Mouse (Mus musculus): ENCODE data around the gene Best2. TPM values are rescaled to one million over a fixed set of nuclear protein-coding genes. Genes with fewer than 3 reads are reported as not detected.

The Best2 gene
- total and polyA plus RNA-seq, 3 experiments = 0.04 to 0.13 TPM; not detected in 1

GRCm38 (mm10) chr8:85035728-85036310 is 21.5 kb upstream of the Best2 start (continued):
- TF ChIP-seq HCFC1 (IDR thresholded peaks at IDR 0.05; ENCODE audit: low read depth, low read length) = no peak
- TF ChIP-seq RCOR1 (IDR thresholded peaks at IDR 0.05; ENCODE audit: low read depth, low read length) = no peak; the same call in 1 of the 2 replicates

GRCm38 (mm10) chr8:85035165-85035727 is 20.9 kb upstream of the Best2 start:
- DNase-seq (ENCODE audit: low read depth, low spot score) = no peak
- Histone ChIP-seq H3K4me1 (ENCODE audit: control insufficient read depth in 1 of 2, insufficient read depth in 2 of 2, low read length in 2 of 2) (peaks cover 3 to 9% of the 10 kb centered on the region in 2 experiments), H3K9ac (ENCODE audit: control insufficient read depth, low read depth, low read length, poor library complexity, severe bottlenecking) (peak overlapping the region; percentile 96), H3K79me2 (ENCODE audit: control insufficient read depth, insufficient read depth, low read length, poor library complexity) (peaks cover 38% of the 10 kb centered on the region), H3K36me3 (ENCODE audit: control insufficient read depth in 1 of 2, insufficient read depth in 2 of 2, low read length in 2 of 2) (peaks cover 8 to 22% of the 10 kb centered on the region in 2 experiments), H3K4me3 (ENCODE audit: control insufficient read depth in 1 of 2, insufficient read depth in 1 of 2, low read depth in 2 of 2, low read length in 2 of 2) (peak overlapping the region; percentile 65 to 88), H3K27me3 (ENCODE audit: control insufficient read depth in 1 of 2, insufficient read depth in 2 of 2, low read length in 2 of 2) (no peaks in the 10 kb centered on the region), H3K9me3 (replicated peaks; ENCODE audit: insufficient read depth, low read length) (no peaks in the 10 kb centered on the region), H3K27ac (ENCODE audit: control insufficient read depth, low read depth, low read length) (peak overlapping the region; percentile 97)
- TF ChIP-seq MAFK (IDR thresholded peaks at IDR 0.05; ENCODE audit: borderline replicate concordance, low read depth, low read length) (peak; percentile 83; the same call in 1 of the 2 replicates), MAX (IDR thresholded peaks at IDR 0.05; ENCODE audit: low read length) (no peak), NRF1 (IDR thresholded peaks at IDR 0.05; ENCODE audit: insufficient read depth, low read depth, low read length, poor library complexity, severe bottlenecking) (no peak), UBTF (IDR thresholded peaks at IDR 0.05; ENCODE audit: borderline replicate concordance, insufficient read depth, low read depth, low read length) (no peak), BHLHE40 (IDR thresholded peaks at IDR 0.05; ENCODE audit: borderline replicate concordance, low read depth, low read length) (no peak), HCFC1 (IDR thresholded peaks at IDR 0.05; ENCODE audit: low read depth, low read length) (no peak), MAZ (IDR thresholded peaks at IDR 0.05; ENCODE audit: low read depth, low read length) (no peak), EP300 (IDR thresholded peaks at IDR 0.05; ENCODE audit: low read depth in 1 of 2, low read length in 2 of 2) (no peak), CTCF (IDR thresholded peaks at IDR 0.05 in 2 of 3, conservative IDR thresholded peaks at IDR 0.05 in 1 of 3; ENCODE audit: control insufficient read depth in 1 of 3, insufficient read depth in 1 of 3, low read depth in 2 of 3, low read length in 3 of 3, poor library complexity in 1 of 3, severe bottlenecking in 1 of 3) (no peak), ELF1 (IDR thresholded peaks at IDR 0.05; ENCODE audit: low read depth, low read length) (no peak), ZKSCAN1 (IDR thresholded peaks at IDR 0.05; ENCODE audit: low read depth, low read length) (no peak), JUND (IDR thresholded peaks at IDR 0.05; ENCODE audit: low read depth, low read length) (no peak), MEF2A (IDR thresholded peaks at IDR 0.05; ENCODE audit: extremely low read depth, insufficient replicate concordance, low read depth, low read length, poor library complexity, severe bottlenecking) (no peak), POLR2A (IDR thresholded peaks at IDR 0.05; ENCODE audit: control insufficient read depth in 1 of 2, insufficient read depth in 1 of 2, low read depth in 1 of 2, low read length in 2 of 2, poor library complexity in 1 of 2) (peak in 1 of 2 experiments; percentile 25; a peak in 1 of 4 replicates), RCOR1 (IDR thresholded peaks at IDR 0.05; ENCODE audit: low read depth, low read length) (no peak)

GRCm38 (mm10) chr8:85034764-85035163 is 20.4 kb upstream of the Best2 start:
- H3K4me3 ChIP-seq (ENCODE audit: control insufficient read depth in 1 of 2, insufficient read depth in 1 of 2, low read depth in 2 of 2, low read length in 2 of 2) = peak overlapping the region in 1 of 2 experiments; percentile 65; a peak in 2 of 4 replicates
- H3K79me2 ChIP-seq (ENCODE audit: control insufficient read depth, insufficient read depth, low read length, poor library complexity) = peaks cover 34% of the 10 kb centered on the region
- no peaks in the 10 kb centered on the region for H3K27me3 ChIP-seq (ENCODE audit: control insufficient read depth in 1 of 2, insufficient read depth in 2 of 2, low read length in 2 of 2)
- peaks cover 3 to 4% of the 10 kb centered on the region in 2 experiments for H3K4me1 ChIP-seq (ENCODE audit: control insufficient read depth in 1 of 2, insufficient read depth in 2 of 2, low read length in 2 of 2)
- H3K9ac ChIP-seq (ENCODE audit: control insufficient read depth, low read depth, low read length, poor library complexity, severe bottlenecking) = peak overlapping the region; percentile 96
- H3K27ac ChIP-seq (ENCODE audit: control insufficient read depth, low read depth, low read length) = peak overlapping the region; percentile 97; the same call in 1 of the 2 replicates
- H3K9me3 ChIP-seq (replicated peaks; ENCODE audit: insufficient read depth, low read length) = no peaks in the 10 kb centered on the region
- DNase-seq (ENCODE audit: low read depth, low spot score) = no peak
- TF ChIP-seq ZC3H11A (IDR thresholded peaks at IDR 0.05; ENCODE audit: low read depth, low read length) = no peak
- no peak for TF ChIP-seq ELF1 (IDR thresholded peaks at IDR 0.05; ENCODE audit: low read depth, low read length)
- no peak for TF ChIP-seq TAL1 (IDR thresholded peaks at IDR 0.05; ENCODE audit: low read length)
- no peak for TF ChIP-seq MAFK (IDR thresholded peaks at IDR 0.05; ENCODE audit: borderline replicate concordance, low read depth, low read length)
- 0 out of 4 replicates have a peak, but pooled peaks of 1 of the 2 experiments have one; percentile 6 for TF ChIP-seq POLR2A (IDR thresholded peaks at IDR 0.05; ENCODE audit: control insufficient read depth in 1 of 2, insufficient read depth in 1 of 2, low read depth in 1 of 2, low read length in 2 of 2, poor library complexity in 1 of 2)
- TF ChIP-seq SMC3 (IDR thresholded peaks at IDR 0.05; ENCODE audit: low read depth, low read length) = no peak
- no peak for TF ChIP-seq MYC (IDR thresholded peaks at IDR 0.05; ENCODE audit: low read depth, low read length)
- TF ChIP-seq ZKSCAN1 (IDR thresholded peaks at IDR 0.05; ENCODE audit: low read depth, low read length) = no peak
- TF ChIP-seq MYB (IDR thresholded peaks at IDR 0.05; ENCODE audit: low read depth, low read length) = no peak
- TF ChIP-seq TCF12 (IDR thresholded peaks at IDR 0.05; ENCODE audit: low read depth, low read length) = no peak
- peak; percentile 53; the same call in 1 of the 2 replicates for TF ChIP-seq HCFC1 (IDR thresholded peaks at IDR 0.05; ENCODE audit: low read depth, low read length)
- H3K36me3 ChIP-seq (ENCODE audit: control insufficient read depth in 1 of 2, insufficient read depth in 2 of 2, low read length in 2 of 2) = peaks cover 4 to 17% of the 10 kb centered on the region in 2 experiments

All from MEL (cell line).